ENCODE assay signal across 8 mouse cellular contexts in genomic region chr15:102278726-102279091, GRCm38 (mm10). TPM values are rescaled to one million over a fixed set of nuclear protein-coding genes. Genes with fewer than 3 reads are reported as not detected.
A peak's percentile ranks its signal among the peaks of the same experiment; 100 is the strongest.
DNase-seq lines count a peak whose midpoint lies in the region; ATAC-seq and TF ChIP-seq lines count a peak whose summit lies in the region.

No protein-coding gene starts in this region.

- WGBS in liver, adult 2 months = 27% methylated on average over 7 of the region's 7 CpGs
- WGBS in embryonic facial prominence, embryonic 11.5 days = 34% methylated on average over 7 of the region's 7 CpGs
- 27% methylated on average over 7 of the region's 7 CpGs for WGBS in hindbrain, postnatal 0 days

- H3K27me3 ChIP-seq in liver, adult 2 months (ENCODE audit: control insufficient read depth, insufficient read depth, low read length) = no peaks in the 10 kb centered on the region
- no peaks in the 10 kb centered on the region for H3K27me3 ChIP-seq in embryonic facial prominence, embryonic 11.5 days (ENCODE audit: control insufficient read depth, insufficient read depth, low read length)
- no peaks in the 10 kb centered on the region for H3K27me3 ChIP-seq in hindbrain, postnatal 0 days (ENCODE audit: insufficient read depth, low read length)
- H3K27me3 ChIP-seq in myocyte (ENCODE audit: control insufficient read depth, insufficient read depth, insufficient read length) = no peaks in the 10 kb centered on the region

- TF ChIP-seq CTCF in liver, adult 2 months (IDR thresholded peaks at IDR 0.05; ENCODE audit: low read depth, low read length) = no peak
- no peak for TF ChIP-seq CTCF in hindbrain, postnatal 0 days (IDR thresholded peaks at IDR 0.05; ENCODE audit: low read depth)

- H3K9ac ChIP-seq in liver, adult 2 months (ENCODE audit: low read depth, low read length) = peak overlapping the region; percentile 24; the same call in 1 of the 2 replicates
- peak overlapping the region; percentile 69 for H3K9ac ChIP-seq in embryonic facial prominence, embryonic 11.5 days (replicated peaks; ENCODE audit: low read length)
- peak overlapping the region; percentile 65 for H3K9ac ChIP-seq in hindbrain, postnatal 0 days (replicated peaks; ENCODE audit: low read length)

- H3K36me3 ChIP-seq in liver, adult 2 months (ENCODE audit: control insufficient read depth, insufficient read depth, low read length) = peaks cover 4% of the 10 kb centered on the region; the same call in 1 of the 2 replicates
- no peaks in the 10 kb centered on the region; the same call in none of the 2 replicates for H3K36me3 ChIP-seq in embryonic facial prominence, embryonic 11.5 days (replicated peaks; ENCODE audit: control insufficient read depth, insufficient read depth, low read depth, low read length)
- H3K36me3 ChIP-seq in hindbrain, postnatal 0 days (ENCODE audit: insufficient read depth, low read length) = peaks cover 14% of the 10 kb centered on the region
- H3K36me3 ChIP-seq in myocyte (ENCODE audit: control insufficient read depth, insufficient read depth) = no peaks in the 10 kb centered on the region

- H3K4me2 ChIP-seq in embryonic facial prominence, embryonic 11.5 days (ENCODE audit: low read depth, low read length) = peak overlapping the region; percentile 43
- H3K4me2 ChIP-seq in hindbrain, postnatal 0 days (ENCODE audit: low read depth, low read length) = peak overlapping the region; percentile 84
- peak overlapping the region; percentile 87 for H3K4me2 ChIP-seq in myocyte (ENCODE audit: low read depth)

- TF ChIP-seq POLR2A in liver, adult 2 months (IDR thresholded peaks at IDR 0.05; ENCODE audit: extremely low read depth, insufficient read depth, low read length) = no peak
- TF ChIP-seq POLR2A in myocyte (IDR thresholded peaks at IDR 0.05; ENCODE audit: insufficient read length, low read depth) = no peak

- H3K4me1 ChIP-seq in liver, adult 2 months (ENCODE audit: control insufficient read depth, insufficient read depth, low read length) = peaks cover 4% of the 10 kb centered on the region
- peaks cover 6% of the 10 kb centered on the region for H3K4me1 ChIP-seq in embryonic facial prominence, embryonic 11.5 days (ENCODE audit: control insufficient read depth, insufficient read depth, low read length)
- peaks cover 8% of the 10 kb centered on the region for H3K4me1 ChIP-seq in hindbrain, postnatal 0 days (ENCODE audit: insufficient read depth, low read length)

- peak overlapping the region; percentile 77; the same call in 1 of the 2 replicates for H3K27ac ChIP-seq in liver, adult 2 months (replicated peaks; ENCODE audit: insufficient read depth, low read depth, low read length)
- H3K27ac ChIP-seq in embryonic facial prominence, embryonic 11.5 days (replicated peaks; ENCODE audit: low read depth, low read length) = peak overlapping the region; percentile 76
- H3K27ac ChIP-seq in hindbrain, postnatal 0 days = peak overlapping the region; percentile 83; the same call in 1 of the 2 replicates

- no peak; the same call in 1 of the 2 replicates for ATAC-seq in embryonic facial prominence, embryonic 11.5 days (replicated peaks; ENCODE audit: insufficient number of reproducible peaks, low FRiP score, low TSS enrichment, low read depth)
- ATAC-seq in hindbrain, postnatal 0 days = no peak
- no peak for ATAC-seq in monocyte, adult 5-6 weeks (replicated peaks; ENCODE audit: insufficient number of reproducible peaks, low FRiP score, low TSS enrichment, poor library complexity, severe bottlenecking)
- ATAC-seq in granulocyte monocyte progenitor cell, adult 5-6 weeks (replicated peaks; ENCODE audit: poor library complexity, severe bottlenecking) = no peak

- DNase-seq in liver, adult 2 months (ENCODE audit: extremely low read depth, low read depth, low spot score) = no peak
- DNase-seq in liver = no peak
- no peak for DNase-seq in embryonic facial prominence, embryonic 11.5 days (ENCODE audit: low spot score)
- no peak for DNase-seq in hindbrain, postnatal 0 days (ENCODE audit: low spot score)
- no peak for DNase-seq in cerebellum, postnatal 25 days

- H3K9me3 ChIP-seq in embryonic facial prominence, embryonic 11.5 days (replicated peaks; ENCODE audit: control insufficient read depth, low read length) = no peaks in the 10 kb centered on the region
- no peaks in the 10 kb centered on the region for H3K9me3 ChIP-seq in hindbrain, postnatal 0 days (ENCODE audit: low read length)

- peak overlapping the region; percentile 32 for H3ac ChIP-seq in myocyte (ENCODE audit: control insufficient read depth, insufficient read length)

- H3K79me2 ChIP-seq in liver, adult 2 months (ENCODE audit: control insufficient read depth, insufficient read depth, low read length) = peaks cover 10% of the 10 kb centered on the region; the same call in 1 of the 2 replicates
- H3K79me2 ChIP-seq in myocyte (ENCODE audit: control insufficient read depth, insufficient read depth) = peaks cover 16% of the 10 kb centered on the region

- H3K4me3 ChIP-seq in liver, adult 2 months (ENCODE audit: insufficient read depth, low read depth, low read length) = peak overlapping the region; percentile 98
- H3K4me3 ChIP-seq in embryonic facial prominence, embryonic 11.5 days (ENCODE audit: low read depth, low read length) = peak overlapping the region; percentile 90
- peak overlapping the region; percentile 87 for H3K4me3 ChIP-seq in hindbrain, postnatal 0 days (ENCODE audit: low read length)
- peak overlapping the region; percentile 69 for H3K4me3 ChIP-seq in myocyte

TF ChIP-seq in myocyte, 11 proteins besides CTCF, POLR2A, EP300 and RAD21 (continues in another document):
- TF ChIP-seq MYOD1 (IDR thresholded peaks at IDR 0.05; ENCODE audit: control insufficient read depth in 1 of 3, insufficient read length in 2 of 3, low read depth in 2 of 3) (no peak), E2F4 (IDR thresholded peaks at IDR 0.05; ENCODE audit: insufficient read depth) (no peak), REST (IDR thresholded peaks at IDR 0.05; ENCODE audit: insufficient read depth, insufficient read length) (no peak), USF1 (IDR thresholded peaks at IDR 0.05; ENCODE audit: low read depth) (no peak), TCF3 (IDR thresholded peaks at IDR 0.05; ENCODE audit: insufficient read length, low read depth) (no peak)

RNA-seq across cellular contexts. Expression of gene Mfsd5, which starts 0.5 kb away (rescaled TPM):
- total RNA-seq in liver, adult 2 months (2014; rRNA removed) = 8.5 and 10.1 TPM in 2 replicates
- polyA plus RNA-seq in liver, adult 2 months (2012; rRNA removed) = 44.3 and 51.4 TPM in 2 replicates
- 51.6 and 57.2 TPM in 2 replicates for polyA plus RNA-seq in embryonic facial prominence, embryonic 11.5 days (2014; fragmentation: Nextera tagmentation; extraction: Ambion mirVana)
- total RNA-seq in hindbrain, postnatal 0 days (2014; rRNA removed) = 50.7 and 52.3 TPM in 2 replicates
- polyA plus RNA-seq in hindbrain, postnatal 0 days (2015; fragmentation: Nextera tagmentation; extraction: Ambion mirVana) = 67.9 and 68.3 TPM in 2 replicates
- polyA plus RNA-seq in myocyte (2012; fragmentation: generic; extraction: Trizol) = 83.3 TPM
- 30.1 to 39.1 TPM (median 34.0 TPM) in 3 replicates for total RNA-seq in monocyte, adult 5-6 weeks (2017)
- 20.0 and 39.8 TPM in 2 replicates for total RNA-seq in granulocyte monocyte progenitor cell, adult 5-6 weeks (2014; fragmentation: Nextera tagmentation)
- total RNA-seq in granulocyte monocyte progenitor cell, adult 5-6 weeks (2017) = 16.1 and 29.4 TPM in 2 replicates

RNA-seq across cellular contexts. Expression of gene Gm9918, which starts 8.3 kb away (rescaled TPM):
- total RNA-seq in liver, adult 2 months (2014; rRNA removed) = not detected in 2 replicates
- 0.05 TPM in 1 of 2 replicates, not detected in the other for polyA plus RNA-seq in liver, adult 2 months (2012; rRNA removed)
- 0.58 and 1.2 TPM in 2 replicates for polyA plus RNA-seq in embryonic facial prominence, embryonic 11.5 days (2014; fragmentation: Nextera tagmentation; extraction: Ambion mirVana)
- total RNA-seq in hindbrain, postnatal 0 days (2014; rRNA removed) = not detected in 2 replicates
- polyA plus RNA-seq in hindbrain, postnatal 0 days (2015; fragmentation: Nextera tagmentation; extraction: Ambion mirVana) = 0.06 TPM in 1 of 2 replicates, not detected in the other
- polyA plus RNA-seq in myocyte (2012; fragmentation: generic; extraction: Trizol) = not detected
- total RNA-seq in monocyte, adult 5-6 weeks (2017) = not detected in 3 replicates
- total RNA-seq in granulocyte monocyte progenitor cell, adult 5-6 weeks (2014; fragmentation: Nextera tagmentation) = not detected in 2 replicates
- total RNA-seq in granulocyte monocyte progenitor cell, adult 5-6 weeks (2017) = not detected in 2 replicates

RNA-seq across cellular contexts. Expression of gene Espl1, which starts 17.4 kb away (rescaled TPM):
- 0.09 and 0.27 TPM in 2 replicates for total RNA-seq in liver, adult 2 months (2014; rRNA removed)
- polyA plus RNA-seq in liver, adult 2 months (2012; rRNA removed) = 0.11 and 0.21 TPM in 2 replicates
- 36.0 and 37.7 TPM in 2 replicates for polyA plus RNA-seq in embryonic facial prominence, embryonic 11.5 days (2014; fragmentation: Nextera tagmentation; extraction: Ambion mirVana)
- total RNA-seq in hindbrain, postnatal 0 days (2014; rRNA removed) = 5.3 and 7.3 TPM in 2 replicates
- 2.3 and 3.8 TPM in 2 replicates for polyA plus RNA-seq in hindbrain, postnatal 0 days (2015; fragmentation: Nextera tagmentation; extraction: Ambion mirVana)
- 16.7 TPM for polyA plus RNA-seq in myocyte (2012; fragmentation: generic; extraction: Trizol)
- total RNA-seq in monocyte, adult 5-6 weeks (2017) = 0.76 to 4.6 TPM (median 4.0 TPM) in 3 replicates
- total RNA-seq in granulocyte monocyte progenitor cell, adult 5-6 weeks (2014; fragmentation: Nextera tagmentation) = 20.8 and 21.7 TPM in 2 replicates
- 30.4 and 50.0 TPM in 2 replicates for total RNA-seq in granulocyte monocyte progenitor cell, adult 5-6 weeks (2017)

RNA-seq across cellular contexts. Expression of gene Rarg, which starts 21.4 kb away (rescaled TPM):
- 1.5 and 2.0 TPM in 2 replicates for total RNA-seq in liver, adult 2 months (2014; rRNA removed)
- polyA plus RNA-seq in liver, adult 2 months (2012; rRNA removed) = 5.3 and 6.0 TPM in 2 replicates
- 68.1 and 70.2 TPM in 2 replicates for polyA plus RNA-seq in embryonic facial prominence, embryonic 11.5 days (2014; fragmentation: Nextera tagmentation; extraction: Ambion mirVana)
- 8.8 and 11.4 TPM in 2 replicates for total RNA-seq in hindbrain, postnatal 0 days (2014; rRNA removed)
- 3.8 and 4.4 TPM in 2 replicates for polyA plus RNA-seq in hindbrain, postnatal 0 days (2015; fragmentation: Nextera tagmentation; extraction: Ambion mirVana)
- 63.8 TPM for polyA plus RNA-seq in myocyte (2012; fragmentation: generic; extraction: Trizol)
- total RNA-seq in monocyte, adult 5-6 weeks (2017) = 18.8 to 30.0 TPM (median 26.6 TPM) in 3 replicates
- 7.5 and 11.5 TPM in 2 replicates for total RNA-seq in granulocyte monocyte progenitor cell, adult 5-6 weeks (2014; fragmentation: Nextera tagmentation)
- 2.0 and 3.4 TPM in 2 replicates for total RNA-seq in granulocyte monocyte progenitor cell, adult 5-6 weeks (2017)

RNA-seq across cellular contexts. Expression of gene Itgb7, which starts 47.0 kb away (rescaled TPM):
- total RNA-seq in liver, adult 2 months (2014; rRNA removed) = 1.3 and 2.2 TPM in 2 replicates
- 1.7 and 1.8 TPM in 2 replicates for polyA plus RNA-seq in liver, adult 2 months (2012; rRNA removed)
- 1.3 and 2.7 TPM in 2 replicates for polyA plus RNA-seq in embryonic facial prominence, embryonic 11.5 days (2014; fragmentation: Nextera tagmentation; extraction: Ambion mirVana)
- total RNA-seq in hindbrain, postnatal 0 days (2014; rRNA removed) = 0.40 and 1.2 TPM in 2 replicates
- polyA plus RNA-seq in hindbrain, postnatal 0 days (2015; fragmentation: Nextera tagmentation; extraction: Ambion mirVana) = 1.3 and 2.1 TPM in 2 replicates
- polyA plus RNA-seq in myocyte (2012; fragmentation: generic; extraction: Trizol) = 2.0 TPM
- 533 to 618 TPM (median 601 TPM) in 3 replicates for total RNA-seq in monocyte, adult 5-6 weeks (2017)
- total RNA-seq in granulocyte monocyte progenitor cell, adult 5-6 weeks (2014; fragmentation: Nextera tagmentation) = 7.4 and 42.7 TPM in 2 replicates
- total RNA-seq in granulocyte monocyte progenitor cell, adult 5-6 weeks (2017) = 15.2 and 31.6 TPM in 2 replicates
